ENCODE assay signal across 17 mouse cellular contexts in the genomic region with DNA sequence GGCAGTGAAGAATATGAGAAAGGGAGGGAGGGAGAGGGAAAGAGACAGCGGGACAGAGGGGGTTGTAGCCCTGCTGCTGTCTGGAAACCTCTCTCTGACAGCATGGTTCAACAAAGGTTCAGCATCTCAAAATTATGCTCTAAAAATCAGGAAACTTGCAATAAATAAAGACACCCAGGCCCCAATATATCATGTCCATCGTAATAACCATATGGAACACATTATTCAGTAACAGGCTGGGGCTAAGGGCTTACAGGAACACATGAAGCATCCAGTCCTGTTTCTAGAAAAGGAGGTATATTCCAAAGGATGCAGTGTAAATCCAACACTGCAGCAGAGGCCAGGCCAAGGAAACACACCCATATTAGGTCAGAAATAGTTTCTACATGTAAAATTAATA.
DNase-seq lines count a peak whose midpoint lies in the region; ATAC-seq lines count a peak whose summit lies in the region.
"Had no signal": no experiment of that assay in that cellular context is flagged by ENCODE, and none has a peak within 500 bp of the region (broad histone marks: within the 10 kb centered on the region; RNA-seq: fewer than 3 reads in every experiment).

No protein-coding gene starts in this region.

- no peak overlapping the region for H3K9ac ChIP-seq in heart, embryonic 13.5 days
- H3K9ac ChIP-seq in limb, embryonic 11.5 days (ENCODE audit: low read length): no peak overlapping the region
- no peak overlapping the region for H3K9ac ChIP-seq in stomach, embryonic 15.5 days
- H3K9ac ChIP-seq: heart, embryonic 12.5 days; hindbrain, embryonic 13.5 days; liver, embryonic 15.5 days had no signal

- H3K27me3 ChIP-seq in heart, embryonic 13.5 days (replicated peaks): no peaks in the 10 kb centered on the region
- H3K27me3 ChIP-seq in limb, embryonic 11.5 days (ENCODE audit: control insufficient read depth, insufficient read depth, low read length): no peaks in the 10 kb centered on the region
- no peaks in the 10 kb centered on the region for H3K27me3 ChIP-seq in limb, embryonic 10.5 days (ENCODE audit: low read depth, poor library complexity, severe bottlenecking)
- H3K27me3 ChIP-seq in stomach, embryonic 15.5 days (replicated peaks): no peaks in the 10 kb centered on the region
- H3K27me3 ChIP-seq: heart, embryonic 12.5 days; hindbrain, embryonic 13.5 days; liver, embryonic 15.5 days had no signal

- no peak overlapping the region for H3K4me2 ChIP-seq in heart, embryonic 13.5 days
- no peak overlapping the region for H3K4me2 ChIP-seq in limb, embryonic 11.5 days (ENCODE audit: low read depth, severe bottlenecking)
- H3K4me2 ChIP-seq in stomach, embryonic 15.5 days: no peak overlapping the region
- H3K4me2 ChIP-seq: heart, embryonic 12.5 days; hindbrain, embryonic 13.5 days; liver, embryonic 15.5 days had no signal

- WGBS in heart, embryonic 13.5 days: 79% methylated on average over 2 of the region's 2 CpGs
- 53% methylated on average over 2 of the region's 2 CpGs for WGBS in limb, embryonic 11.5 days
- 51% methylated on average over 2 of the region's 2 CpGs for WGBS in limb, embryonic 10.5 days
- 44% methylated on average over 2 of the region's 2 CpGs for WGBS in stomach, embryonic 15.5 days

- H3K9me3 ChIP-seq in heart, embryonic 13.5 days: no peaks in the 10 kb centered on the region
- H3K9me3 ChIP-seq in limb, embryonic 11.5 days (ENCODE audit: control insufficient read depth, low read length): no peaks in the 10 kb centered on the region
- H3K9me3 ChIP-seq in limb, embryonic 10.5 days (replicated peaks): no peaks in the 10 kb centered on the region
- no peaks in the 10 kb centered on the region for H3K9me3 ChIP-seq in stomach, embryonic 15.5 days
- H3K9me3 ChIP-seq: heart, embryonic 12.5 days; hindbrain, embryonic 13.5 days; liver, embryonic 15.5 days had no signal

- peaks cover 42% of the 10 kb centered on the region for H3K4me1 ChIP-seq in heart, embryonic 13.5 days
- H3K4me1 ChIP-seq in limb, embryonic 11.5 days (ENCODE audit: control insufficient read depth, insufficient read depth, low read length): no peaks in the 10 kb centered on the region; the same call in 1 of the 2 replicates
- H3K4me1 ChIP-seq in limb, embryonic 10.5 days: peaks cover 20% of the 10 kb centered on the region
- H3K4me1 ChIP-seq in stomach, embryonic 15.5 days: peaks cover 6% of the 10 kb centered on the region
- H3K4me1 ChIP-seq: hindbrain, embryonic 13.5 days; liver, embryonic 15.5 days had no signal

- H3K4me3 ChIP-seq in heart, embryonic 13.5 days: no peak overlapping the region
- no peak overlapping the region for H3K4me3 ChIP-seq in limb, embryonic 11.5 days (ENCODE audit: low read depth, low read length)
- no peak overlapping the region for H3K4me3 ChIP-seq in limb, embryonic 10.5 days
- no peak overlapping the region for H3K4me3 ChIP-seq in stomach, embryonic 15.5 days (replicated peaks)
- H3K4me3 ChIP-seq: forebrain, embryonic 10.5 days; heart, embryonic 12.5 days; hindbrain, embryonic 13.5 days; liver, embryonic 15.5 days had no signal

- no peak for DNase-seq in heart, adult 11 months
- no peak for DNase-seq in limb, embryonic 11.5 days (ENCODE audit: low spot score)
- no peak for DNase-seq in limb, embryonic 10.5 days (ENCODE audit: low spot score)
- peak; percentile 44 for DNase-seq in forelimb bud, embryonic 11.5 days (ENCODE audit: low read depth, low spot score)
- no peak for DNase-seq in left cerebral cortex, adult 9 months (ENCODE audit: low spot score in 2 of 2)
- DNase-seq: cerebellum, adult 2 months; gastrocnemius, postnatal 25 days; kidney, postnatal 14 days; thymus, adult 2 months had no signal

- H3K27ac ChIP-seq in heart, embryonic 13.5 days (replicated peaks): peak overlapping the region; percentile 77
- no peak overlapping the region for H3K27ac ChIP-seq in limb, embryonic 11.5 days (replicated peaks; ENCODE audit: low read depth, low read length)
- no peak overlapping the region for H3K27ac ChIP-seq in limb, embryonic 10.5 days
- H3K27ac ChIP-seq in stomach, embryonic 15.5 days: peak overlapping the region; percentile 78
- H3K27ac ChIP-seq: forebrain, embryonic 10.5 days; hindbrain, embryonic 13.5 days; liver, embryonic 15.5 days had no signal

- ATAC-seq in heart, embryonic 13.5 days (ENCODE audit: extremely low read depth, insufficient number of reproducible peaks, low FRiP score, low TSS enrichment): no peak
- ATAC-seq in limb, embryonic 11.5 days (ENCODE audit: insufficient number of reproducible peaks, low FRiP score, low TSS enrichment, low read depth): peak; percentile 44; the same call in 1 of the 2 replicates
- peak; percentile 77 for ATAC-seq in stomach, embryonic 15.5 days (ENCODE audit: insufficient read depth, low FRiP score, low read depth)
- no peak for ATAC-seq in cerebellum, adult (ENCODE audit: insufficient number of reproducible peaks, low FRiP score, low TSS enrichment)
- ATAC-seq: midbrain, embryonic 16.5 days had no signal

- H3K36me3 ChIP-seq in heart, embryonic 13.5 days: peaks cover 86% of the 10 kb centered on the region
- peaks cover 4% of the 10 kb centered on the region; the same call in 1 of the 2 replicates for H3K36me3 ChIP-seq in limb, embryonic 11.5 days (ENCODE audit: control insufficient read depth, insufficient read depth, low read length)
- H3K36me3 ChIP-seq in limb, embryonic 10.5 days: peaks cover 87% of the 10 kb centered on the region
- H3K36me3 ChIP-seq in stomach, embryonic 15.5 days: peaks cover 4% of the 10 kb centered on the region; the same call in 1 of the 2 replicates

Comparison
In these comparisons a context has a peak if more than half of its experiments do, and no peak if none do; other contexts are left out.
1. ATAC-seq: peak in limb, embryonic 11.5 days (single experiment) and stomach, embryonic 15.5 days (single experiment); none in heart, embryonic 13.5 days (single experiment) and cerebellum, adult (single experiment).
2. H3K27ac ChIP-seq: peak in heart, embryonic 13.5 days (single experiment) and stomach, embryonic 15.5 days (single experiment); none in limb, embryonic 11.5 days (single experiment) and limb, embryonic 10.5 days (single experiment).